Mouse (Mus musculus) MEL (cell line): ENCODE data around the gene Nedd8. TPM values are rescaled to one million over a fixed set of nuclear protein-coding genes. Genes with fewer than 3 reads are reported as not detected.

ENCODE experiments used
- DNase-seq: peaks from one replicate; pipeline ENCODE4 v3.0.0; 2011; ENCODE audit warnings: low read depth, low spot score
- H3K27ac ChIP-seq: 2 replicates; pipeline ENCODE4 v1.5.1; 2012; ENCODE audit warnings: low read depth, mild to moderate bottlenecking, control low read depth, low read length, moderate library complexity; ENCODE audit not compliant: control insufficient read depth
- H3K27me3 ChIP-seq, 2 experiments: fragments of 150-350 bp in 1 of 2; sonication (generic) in 1 of 2; 2 replicates each; pipeline ENCODE4 v1.6.1; 2012; ENCODE audit warnings: low read length in 2 of 2, mild to moderate bottlenecking in 2 of 2, improper control_type of control experiment in 1 of 2, moderate library complexity in 1 of 2; ENCODE audit not compliant: insufficient read depth in 2 of 2, control insufficient read depth in 1 of 2
- H3K36me3 ChIP-seq, 2 experiments: 2 replicates each; pipeline ENCODE4 v1.6.1; 2012 to 2014; ENCODE audit warnings: low read length in 2 of 2, improper control_type of control experiment in 1 of 2, inconsistent platforms in 1 of 2, mild to moderate bottlenecking in 1 of 2; ENCODE audit not compliant: insufficient read depth in 2 of 2, control insufficient read depth in 1 of 2
- H3K4me1 ChIP-seq, 2 experiments: fragments of 150-350 bp in 1 of 2; sonication (generic) in 1 of 2; 2 replicates each; pipeline ENCODE4 v1.6.1; 2012; ENCODE audit warnings: low read length in 2 of 2, improper control_type of control experiment in 1 of 2, mild to moderate bottlenecking in 1 of 2; ENCODE audit not compliant: insufficient read depth in 2 of 2, control insufficient read depth in 1 of 2
- H3K4me3 ChIP-seq, 2 experiments: fragments of 150-350 bp in 1 of 2; sonication (generic) in 1 of 2; 2 replicates each; pipeline ENCODE4 v1.5.1; 2012; ENCODE audit warnings: low read depth in 2 of 2, low read length in 2 of 2, mild to moderate bottlenecking in 2 of 2, moderate library complexity in 2 of 2, control low read depth in 1 of 2, improper control_type of control experiment in 1 of 2; ENCODE audit not compliant: control insufficient read depth in 1 of 2, insufficient read depth in 1 of 2
- H3K79me2 ChIP-seq: 2 replicates; pipeline ENCODE4 v1.6.1; 2012; ENCODE audit warnings: mild to moderate bottlenecking, low read length, moderate library complexity; ENCODE audit not compliant: control insufficient read depth, poor library complexity, insufficient read depth
- H3K9ac ChIP-seq: 2 replicates; pipeline ENCODE4 v1.6.1; 2012; ENCODE audit warnings: low read depth, mild to moderate bottlenecking, control low read depth, low read length, moderate library complexity; ENCODE audit not compliant: control insufficient read depth, poor library complexity, severe bottlenecking
- H3K9me3 ChIP-seq: fragments of 150-350 bp; sonication (generic); replicated peaks from 2 replicates; pipeline ENCODE4 v1.6.1; 2012; ENCODE audit warnings: mild to moderate bottlenecking, low read length, improper control_type of control experiment, moderate library complexity; ENCODE audit not compliant: insufficient read depth
- BHLHE40 ChIP-seq: IDR thresholded peaks from 2 replicates; pipeline ENCODE4 v1.6.1; 2012; ENCODE audit warnings: low read depth, mild to moderate bottlenecking, inconsistent platforms, low read length, improper control_type of control experiment, borderline replicate concordance
- CHD2 ChIP-seq: IDR thresholded peaks from 2 replicates; pipeline ENCODE4 v1.6.1; 2011; ENCODE audit warnings: low read length, improper control_type of control experiment
- CTCF ChIP-seq, 3 experiments: IDR thresholded peaks in 2 of 3; conservative IDR thresholded peaks in 1 of 3; 2 replicates each; pipeline ENCODE4 v1.5.1; 2011 to 2012; ENCODE audit warnings: low read length in 3 of 3, low read depth in 2 of 3, mild to moderate bottlenecking in 2 of 3, improper control_type of control experiment in 1 of 3, inconsistent platforms in 1 of 3, mixed read lengths in 1 of 3, moderate library complexity in 1 of 3; ENCODE audit not compliant: control insufficient read depth in 1 of 3, insufficient read depth in 1 of 3, poor library complexity in 1 of 3, severe bottlenecking in 1 of 3
- E2F4 ChIP-seq: IDR thresholded peaks from 2 replicates; pipeline ENCODE4 v1.6.1; 2011; ENCODE audit warnings: low read depth, low read length, improper control_type of control experiment, borderline replicate concordance
- ELF1 ChIP-seq: IDR thresholded peaks from 2 replicates; pipeline ENCODE4 v1.6.1; 2014; ENCODE audit warnings: low read depth, mild to moderate bottlenecking, inconsistent platforms, low read length, improper control_type of control experiment, moderate library complexity
- GABPA ChIP-seq: IDR thresholded peaks from 2 replicates; pipeline ENCODE4 v1.6.1; 2012; ENCODE audit warnings: low read depth, mild to moderate bottlenecking, inconsistent platforms, low read length, improper control_type of control experiment, moderate library complexity
- HCFC1 ChIP-seq: IDR thresholded peaks from 2 replicates; pipeline ENCODE4 v1.6.1; 2012; ENCODE audit warnings: low read depth, mild to moderate bottlenecking, inconsistent platforms, low read length, improper control_type of control experiment, moderate library complexity
- JUND ChIP-seq: IDR thresholded peaks from 2 replicates; pipeline ENCODE4 v1.6.1; 2011; ENCODE audit warnings: low read depth, mild to moderate bottlenecking, improper control_type of control experiment, low read length
- MAFK ChIP-seq: IDR thresholded peaks from 2 replicates; pipeline ENCODE4 v1.6.1; 2011; ENCODE audit warnings: low read depth, mild to moderate bottlenecking, low read length, improper control_type of control experiment, borderline replicate concordance
- MYB ChIP-seq: IDR thresholded peaks from 2 replicates; pipeline ENCODE4 v1.6.1; 2011; ENCODE audit warnings: mild to moderate bottlenecking, low read depth, low read length, improper control_type of control experiment
- MYC ChIP-seq: IDR thresholded peaks from 2 replicates; pipeline ENCODE4 v1.6.1; 2011; ENCODE audit warnings: low read depth, mild to moderate bottlenecking, low read length, improper control_type of control experiment, moderate library complexity
- POLR2AphosphoS5 ChIP-seq: IDR thresholded peaks from 2 replicates; pipeline ENCODE4 v1.6.1; 2012; ENCODE audit warnings: low read depth, borderline replicate concordance, mild to moderate bottlenecking, inconsistent platforms, low read length, moderate library complexity, mixed read lengths
- RAD21 ChIP-seq: IDR thresholded peaks from 2 replicates; pipeline ENCODE4 v1.6.1; 2011; ENCODE audit warnings: mild to moderate bottlenecking, low read depth, low read length, improper control_type of control experiment
- RCOR1 ChIP-seq: IDR thresholded peaks from 2 replicates; pipeline ENCODE4 v1.6.1; 2012; ENCODE audit warnings: low read depth, mild to moderate bottlenecking, inconsistent platforms, low read length, improper control_type of control experiment
- SIN3A ChIP-seq: IDR thresholded peaks from 2 replicates; pipeline ENCODE4 v1.6.1; 2012; ENCODE audit warnings: low read length, improper control_type of control experiment, inconsistent platforms
- SMC3 ChIP-seq: IDR thresholded peaks from 2 replicates; pipeline ENCODE4 v1.6.1; 2011; ENCODE audit warnings: low read depth, low read length, improper control_type of control experiment
- TAL1 ChIP-seq: IDR thresholded peaks from 2 replicates; pipeline ENCODE4 v1.6.1; 2012; ENCODE audit warnings: mild to moderate bottlenecking, inconsistent platforms, low read length, moderate library complexity, mixed read lengths
- ZNF384 ChIP-seq: IDR thresholded peaks from 2 replicates; pipeline ENCODE4 v1.6.1; 2012; ENCODE audit warnings: low read depth, mild to moderate bottlenecking, inconsistent platforms, low read length, improper control_type of control experiment
- polyA plus RNA-seq, 2 experiments: library from polyadenylated mRNA; stranded (reverse) in 1 of 2; unstranded in 1 of 2; fragments of >175 nt in 1 of 2; fragments of >200 nt in 1 of 2; gene quantifications; 2 replicates each; pipeline versions ENCODE4 v1.2.1 to v1.2.4; 2012; ENCODE audit warnings: low replicate concordance in 2 of 2, low read depth in 1 of 2; ENCODE audit not compliant: insufficient read length in 2 of 2, insufficient read depth in 1 of 2, missing spikeins in 1 of 2
- total RNA-seq: library from RNA; depleted of rRNA; stranded (reverse); fragments of 300-350 nt; gene quantifications from 2 replicates; pipeline ENCODE4 v1.2.3, GENCODE M21; 2012

Gene Nedd8
- total and polyA plus RNA-seq, 3 experiments = 515 to 528 TPM; not detected in 1

GRCm38 (mm10) chr14:55618486-55619195, 53.3 kb downstream of the Nedd8 start (continued):
- TF ChIP-seq MAFK (no peak), SIN3A (peak; percentile 66), TAL1 (peak; percentile 50), GABPA (no peak), JUND (no peak), POLR2AphosphoS5 (no peak), MYC (no peak), ZNF384 (no peak)

GRCm38 (mm10) chr14:55617822-55618221, 54.1 kb downstream of the Nedd8 start, which contains the start of gene Rec8:
Gene Rec8, plus strand, starts transcription at chr14:55618037.
- Histone ChIP-seq H3K36me3 (peaks cover 0 to 26% of the 10 kb centered on the region in 2 experiments; a peak in 2 of 4 replicates), H3K9me3 (no peaks in the 10 kb centered on the region), H3K4me1 (peaks cover 11 to 47% of the 10 kb centered on the region in 2 experiments), H3K9ac (peak within 1 kb of the TSS; percentile 49), H3K27me3 (no peaks in the 10 kb centered on the region), H3K27ac (peak within 1 kb of the TSS; percentile 69), H3K4me3 (peak within 1 kb of the TSS; percentile 47 to 57), H3K79me2 (no peaks in the 10 kb centered on the region)
- DNase-seq = no peak
- TF ChIP-seq CHD2 (no peak), CTCF (IDR thresholded peaks at IDR 0.05 in 2 of 3, conservative IDR thresholded peaks at IDR 0.05 in 1 of 3; ENCODE audit: control insufficient read depth in 1 of 3, insufficient read depth in 1 of 3, low read depth in 2 of 3, low read length in 3 of 3, poor library complexity in 1 of 3, severe bottlenecking in 1 of 3) (no peak), HCFC1 (no peak), RCOR1 (no peak), BHLHE40 (no peak), JUND (no peak), MYB (no peak), SMC3 (no peak), SIN3A (no peak), E2F4 (no peak), ELF1 (no peak), RAD21 (no peak)
- TF ChIP-seq, all 39 proteins: peak for 0

GRCm38 (mm10) chr14:55616844-55617243, 55.1 kb downstream of the Nedd8 start:
- DNase-seq = no peak
- peak; percentile 96 for TF ChIP-seq ZNF384
- TF ChIP-seq HCFC1 = no peak
- H3K79me2 ChIP-seq = no peaks in the 10 kb centered on the region
- H3K27me3 ChIP-seq = no peaks in the 10 kb centered on the region
- no peak overlapping the region for H3K4me3 ChIP-seq
- H3K4me1 ChIP-seq = peaks cover 11 to 51% of the 10 kb centered on the region in 2 experiments
- no peak overlapping the region for H3K27ac ChIP-seq
- H3K9ac ChIP-seq = no peak overlapping the region
- H3K36me3 ChIP-seq = peaks cover 0 to 27% of the 10 kb centered on the region in 2 experiments; a peak in 2 of 4 replicates
- H3K9me3 ChIP-seq = no peaks in the 10 kb centered on the region
